Mouse (Mus musculus) C2C12 (cell line): ENCODE data around the gene Stk10.
A peak's percentile ranks its signal among the peaks of the same experiment; 100 is the strongest.

ENCODE experiments used
- CEBPB ChIP-seq: IDR thresholded peaks from one replicate; pipeline ENCODE4 v1.6.1; 2011; ENCODE audit warnings: low read depth, mild to moderate bottlenecking, control low read depth, moderate library complexity
- CTCF ChIP-seq: IDR thresholded peaks from one replicate; pipeline ENCODE4 v1.5.1; 2011; ENCODE audit not compliant: control insufficient read depth, insufficient read depth, insufficient read length
- FOSL1 ChIP-seq: IDR thresholded peaks from one replicate; pipeline ENCODE4 v1.8.0; 2011; ENCODE audit warnings: mild to moderate bottlenecking, low read length; ENCODE audit not compliant: poor library complexity, insufficient read depth, severe bottlenecking
- MYOG ChIP-seq: IDR thresholded peaks from one replicate; pipeline ENCODE4 v1.6.1; 2011; ENCODE audit not compliant: control insufficient read depth, insufficient read length; ENCODE audit errors: extremely low read depth
- USF1 ChIP-seq: IDR thresholded peaks from one replicate; pipeline ENCODE4 v1.6.1; 2011; ENCODE audit warnings: low read depth, mild to moderate bottlenecking, control low read depth, moderate library complexity

DNA sequence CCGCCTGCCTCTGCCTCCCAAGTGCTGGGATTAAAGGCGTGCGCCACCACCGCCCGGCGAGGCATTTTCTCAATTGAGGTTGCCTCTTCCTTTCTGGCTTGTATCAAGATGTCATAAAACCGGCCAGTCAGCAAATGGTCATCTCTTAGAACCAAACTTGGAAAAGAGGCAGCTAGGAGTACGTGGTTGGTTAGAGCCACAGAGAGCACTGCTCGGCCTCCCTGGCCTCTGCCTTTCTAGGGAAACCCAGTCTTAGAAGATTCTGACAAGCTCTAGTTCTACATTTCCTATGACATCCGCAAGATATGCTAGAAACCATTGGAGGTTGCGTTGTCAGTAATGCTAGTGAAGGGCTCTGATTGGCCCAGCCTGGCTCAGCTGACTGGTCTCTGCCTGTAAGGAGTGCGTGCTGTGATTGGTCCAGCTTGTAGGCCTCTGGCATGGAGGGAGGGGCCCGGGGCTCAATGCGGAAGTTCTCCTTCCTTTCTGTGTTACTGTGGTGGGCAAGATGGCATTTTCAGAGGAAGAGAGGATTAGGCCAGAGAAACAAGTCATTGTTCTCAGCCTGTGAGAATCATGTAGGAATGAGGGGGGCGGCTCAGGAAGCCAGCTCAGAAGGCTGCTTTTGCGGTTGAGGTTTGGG lies 47.3 kb downstream of the Stk10 start:
- no peak for TF ChIP-seq FOSL1
- peak; percentile 65 for TF ChIP-seq USF1
- no peak for TF ChIP-seq CTCF
- TF ChIP-seq MYOG, result no peak
- no peak for TF ChIP-seq CEBPB
